24 mouse cellular contexts compared by ENCODE assay signal in the genomic region with DNA sequence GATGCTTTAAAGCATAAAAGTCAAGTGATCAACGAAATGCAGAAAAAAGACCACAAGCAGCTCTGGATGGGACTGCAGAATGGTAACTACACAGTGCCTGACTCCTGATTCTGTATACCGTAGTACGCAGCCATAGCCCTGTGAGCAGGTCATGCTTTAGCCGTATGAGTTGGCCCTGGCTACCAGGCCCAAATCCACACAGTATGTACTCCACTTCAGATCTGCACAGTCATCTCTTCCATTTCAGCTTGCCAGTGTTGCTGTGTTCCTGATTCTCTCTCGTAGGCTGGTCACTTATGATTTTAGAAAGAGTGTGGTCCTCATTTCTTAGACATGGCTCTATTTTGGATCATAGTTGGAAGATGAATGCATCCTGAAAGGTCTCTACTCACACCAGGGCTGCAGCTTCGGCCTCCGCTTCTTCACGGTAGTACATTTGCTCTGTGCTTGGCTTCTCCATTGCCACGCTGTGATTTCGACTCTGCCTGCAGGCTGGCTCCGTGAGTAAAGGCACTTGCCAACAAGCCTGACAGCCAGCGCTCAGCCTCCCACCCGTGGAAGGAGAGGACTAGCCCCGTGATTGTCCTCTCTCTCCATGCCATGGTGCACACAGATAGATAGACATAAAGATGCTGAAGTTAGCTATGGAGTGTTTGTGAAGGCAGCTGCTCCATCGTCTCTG. TPM values are rescaled to one million over a fixed set of nuclear protein-coding genes. Genes with fewer than 3 reads are reported as not detected.
DNase-seq lines count a peak whose midpoint lies in the region; ATAC-seq lines count a peak whose summit lies in the region.
"Had no signal": no experiment of that assay in that cellular context is flagged by ENCODE, and none has a peak within 500 bp of the region (broad histone marks: within the 10 kb centered on the region; RNA-seq: fewer than 3 reads in every experiment).

No protein-coding gene starts in this region.

- ATAC-seq in cerebellum, adult (ENCODE audit: insufficient number of reproducible peaks, low FRiP score, low TSS enrichment), result peak; percentile 65; the same call in 1 of the 2 replicates
- ATAC-seq: activated CD4-positive, CD25-positive, alpha-beta regulatory T cell, adult 4 months; forebrain, embryonic 13.5 days; intestine, embryonic 16.5 days had no signal

- DNase-seq in cerebellum, adult 8-10 months, result no peak
- peak; percentile 17 to 29 for DNase-seq in cerebellum, postnatal 36 days
- no peak for DNase-seq in cerebellum, adult 11 months
- peak; percentile 23 to 30 for DNase-seq in layer of hippocampus, postnatal 10 days (ENCODE audit: low spot score in 2 of 2)
- no peak for DNase-seq in layer of hippocampus, adult 8-10 months (ENCODE audit: low spot score in 2 of 2)
- peak; percentile 32 for DNase-seq in right cerebral cortex, adult 18-20 months
- no peak for DNase-seq in right cerebral cortex, adult 2 months (ENCODE audit: low spot score in 2 of 2)
- DNase-seq: adrenal gland, adult 2 months; adrenal gland, postnatal 36 days; gastrocnemius, postnatal 25 days; heart, adult 18-20 months; heart, postnatal 4 days; kidney, adult 8-10 months; kidney, postnatal 4 days; lung, embryonic 14.5 days; lung, postnatal 14 days; midbrain, embryonic 14.5 days; spleen, adult 18-20 months; thymus, adult 18-20 months; thymus, postnatal 25 days had no signal

RNA-seq across cellular contexts. Expression of a gene that starts 35.6 kb away (rescaled TPM):
- 10 to 100 TPM; 21.4 to 23.2 TPM for total RNA-seq in layer of hippocampus, postnatal 10 days (2021)
- 10 to 100 TPM; 18.1 to 20.9 (median 19.2) TPM for total RNA-seq in layer of hippocampus, adult 8-10 months (2022)

Comparison
In these comparisons a context has a peak if more than half of its experiments do, and no peak if none do; other contexts are left out.
1. DNase-seq: peak in cerebellum, postnatal 36 days (2 of 2), layer of hippocampus, postnatal 10 days (2 of 2) and right cerebral cortex, adult 18-20 months (single experiment); none in cerebellum, adult 8-10 months (single experiment), cerebellum, adult 11 months (single experiment), layer of hippocampus, adult 8-10 months (0 of 2) and right cerebral cortex, adult 2 months (0 of 2).